8 mouse cellular contexts compared by ENCODE assay signal in the genomic region with DNA sequence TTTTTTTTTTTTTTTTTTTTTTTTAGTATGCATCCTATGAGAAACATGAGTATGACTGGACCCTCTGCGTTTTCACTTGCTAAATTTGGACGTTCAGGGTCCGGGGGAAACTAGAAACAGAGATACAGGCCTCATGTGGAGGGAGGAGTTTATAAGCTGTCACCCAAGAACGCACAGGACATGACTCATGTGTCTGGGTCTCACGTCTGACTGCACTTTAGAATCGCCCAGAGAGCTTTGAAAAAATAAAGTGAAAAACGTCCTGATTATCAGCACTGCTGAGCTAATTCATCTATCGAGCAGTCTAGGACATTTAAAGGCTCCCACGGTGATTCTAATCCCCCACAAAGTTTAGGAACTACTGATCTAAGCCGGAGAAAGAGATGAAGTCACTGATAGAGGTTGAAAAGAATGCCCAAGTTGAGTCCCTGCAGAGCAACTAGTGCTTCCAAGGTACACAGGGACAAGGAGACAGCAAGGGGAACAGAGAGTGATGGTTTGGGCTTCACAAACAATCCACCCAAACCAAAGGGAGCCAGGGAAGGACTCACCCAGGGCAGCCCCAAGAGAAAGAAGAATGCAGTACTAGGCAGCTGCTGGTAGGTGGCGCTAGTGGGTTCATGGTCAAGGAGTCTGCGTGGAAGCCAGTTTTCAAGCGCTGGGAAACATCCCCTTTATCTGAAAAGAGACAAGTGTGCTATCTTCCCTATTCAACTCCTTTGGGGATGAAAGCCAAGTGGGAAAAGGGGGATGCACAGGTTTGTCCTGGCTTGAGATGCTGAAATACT.
DNase-seq lines count a peak whose midpoint lies in the region; ATAC-seq and TF ChIP-seq lines count a peak whose summit lies in the region.

No protein-coding gene starts in this region.

- H3K4me2 ChIP-seq in hindbrain, embryonic 11.5 days (replicated peaks; ENCODE audit: low read depth, low read length) = no peak overlapping the region
- H3K4me2 ChIP-seq in hindbrain, embryonic 16.5 days (ENCODE audit: low read length) = no peak overlapping the region
- H3K4me2 ChIP-seq in heart, embryonic 12.5 days = peak overlapping the region; percentile 24; the same call in 1 of the 2 replicates

- peak; percentile 84 for DNase-seq in hindbrain, embryonic 11.5 days (ENCODE audit: low spot score)
- DNase-seq in adrenal gland, adult 18-20 months (ENCODE audit: low spot score in 2 of 2) = peak; percentile 74 to 75
- DNase-seq in layer of hippocampus, adult 11-12 months (ENCODE audit: low spot score) = peak; percentile 65
- DNase-seq in lung, postnatal 14 days = peak; percentile 75
- peak; percentile 44 for DNase-seq in thymus, postnatal 14 days

- no peaks in the 10 kb centered on the region for H3K27me3 ChIP-seq in hindbrain, embryonic 11.5 days (ENCODE audit: control insufficient read depth, insufficient read depth, low read length)
- no peaks in the 10 kb centered on the region for H3K27me3 ChIP-seq in hindbrain, embryonic 16.5 days (replicated peaks; ENCODE audit: control insufficient read depth, insufficient read depth, low read length)
- no peaks in the 10 kb centered on the region for H3K27me3 ChIP-seq in heart, embryonic 12.5 days (replicated peaks)

- H3K9ac ChIP-seq in hindbrain, embryonic 11.5 days (ENCODE audit: low read depth, low read length) = no peak overlapping the region
- H3K9ac ChIP-seq in hindbrain, embryonic 16.5 days (ENCODE audit: low read depth, low read length) = no peak overlapping the region
- no peak overlapping the region for H3K9ac ChIP-seq in heart, embryonic 12.5 days

- no peaks in the 10 kb centered on the region for H3K36me3 ChIP-seq in hindbrain, embryonic 11.5 days (ENCODE audit: control insufficient read depth, insufficient read depth, low read length)
- no peaks in the 10 kb centered on the region for H3K36me3 ChIP-seq in hindbrain, embryonic 16.5 days (ENCODE audit: control insufficient read depth, insufficient read depth, low read length)
- no peaks in the 10 kb centered on the region for H3K36me3 ChIP-seq in heart, embryonic 12.5 days

- WGBS in hindbrain, embryonic 11.5 days = 38% methylated on average over 13 of the region's 13 CpGs
- 38% methylated on average over 13 of the region's 13 CpGs for WGBS in hindbrain, embryonic 16.5 days
- WGBS in heart, embryonic 12.5 days = 15% methylated on average over 13 of the region's 13 CpGs

- H3K27ac ChIP-seq in hindbrain, embryonic 11.5 days (ENCODE audit: low read depth, low read length) = no peak overlapping the region
- H3K27ac ChIP-seq in hindbrain, embryonic 16.5 days (ENCODE audit: low read depth, low read length) = no peak overlapping the region
- H3K27ac ChIP-seq in cortical plate, adult 2 months (ENCODE audit: insufficient read depth, low read length) = no peak overlapping the region
- peak overlapping the region; percentile 65; the same call in 1 of the 2 replicates for H3K27ac ChIP-seq in heart, embryonic 12.5 days (ENCODE audit: poor library complexity, severe bottlenecking)

- no peaks in the 10 kb centered on the region for H3K4me1 ChIP-seq in hindbrain, embryonic 11.5 days (replicated peaks; ENCODE audit: control insufficient read depth, insufficient read depth, low read length)
- no peaks in the 10 kb centered on the region for H3K4me1 ChIP-seq in hindbrain, embryonic 16.5 days (ENCODE audit: control insufficient read depth, insufficient read depth, low read depth, low read length)
- peaks cover 4% of the 10 kb centered on the region; the same call in 1 of the 2 replicates for H3K4me1 ChIP-seq in cortical plate, adult 2 months (ENCODE audit: control insufficient read depth, insufficient read depth, low read length)
- peaks cover 11% of the 10 kb centered on the region; the same call in 1 of the 2 replicates for H3K4me1 ChIP-seq in heart, embryonic 12.5 days (replicated peaks)

- no peak for TF ChIP-seq POLR2A in cortical plate, adult 2 months (IDR thresholded peaks at IDR 0.05; ENCODE audit: extremely low read depth, insufficient read depth, low read length)

- H3K4me3 ChIP-seq in hindbrain, embryonic 11.5 days (ENCODE audit: low read depth, low read length) = no peak overlapping the region
- H3K4me3 ChIP-seq in hindbrain, embryonic 16.5 days (ENCODE audit: low read length) = no peak overlapping the region
- no peak overlapping the region for H3K4me3 ChIP-seq in cortical plate, adult 2 months (ENCODE audit: insufficient read depth, low read length)
- no peak overlapping the region for H3K4me3 ChIP-seq in heart, embryonic 12.5 days

- H3K9me3 ChIP-seq in hindbrain, embryonic 11.5 days (ENCODE audit: control insufficient read depth, low read length) = no peaks in the 10 kb centered on the region
- no peaks in the 10 kb centered on the region for H3K9me3 ChIP-seq in hindbrain, embryonic 16.5 days (ENCODE audit: control insufficient read depth, low read length)
- no peaks in the 10 kb centered on the region for H3K9me3 ChIP-seq in heart, embryonic 12.5 days (replicated peaks)

- no peak for ATAC-seq in hindbrain, embryonic 11.5 days (ENCODE audit: low FRiP score)
- no peak for ATAC-seq in hindbrain, embryonic 16.5 days
- peak; percentile 63; the same call in 1 of the 2 replicates for ATAC-seq in heart, embryonic 12.5 days (ENCODE audit: insufficient number of reproducible peaks, low FRiP score)

- peak; percentile 75 for TF ChIP-seq CTCF in cortical plate, adult 2 months (IDR thresholded peaks at IDR 0.05; ENCODE audit: extremely low read depth, insufficient read depth, low read length)
